Mouse (Mus musculus): Measurements from ENCODE around the gene Kcnn1.

Kcnn1 gene

GRCm38 (mm10) chr8:70868559-70869198 lies 5.6 kb upstream of the Kcnn1 start:
- in situ Hi-C loops (cut with MseI, MboI), result no loop called here

- in situ Hi-C loops (cut with MseI, MboI), result no loop called here
Observed at GRCm38 (mm10) chr8:70866566-70866965, 3.5 kb upstream of the Kcnn1 start.

GRCm38 (mm10) chr8:70866001-70866520 lies 3.0 kb upstream of the Kcnn1 start:
- in situ Hi-C loops (cut with MseI, MboI), result no loop called here

- in situ Hi-C loops (cut with MseI, MboI), result no loop called here
Observed at GRCm38 (mm10) chr8:70865350-70866000, 2.4 kb upstream of the Kcnn1 start.

- in situ Hi-C loops (cut with MseI, MboI), result no loop called here
Observed at GRCm38 (mm10) chr8:70864712-70865221, 1.7 kb upstream of the Kcnn1 start.

GRCm38 (mm10) chr8:70863956-70864711 lies 1.1 kb upstream of the Kcnn1 start:
- in situ Hi-C loops (cut with MseI, MboI), result no loop called here

GRCm38 (mm10) chr8:70857516-70857915 lies 5.5 kb downstream of the Kcnn1 start:
- in situ Hi-C loops (cut with MseI, MboI), result no loop called here

GRCm38 (mm10) chr8:70856541-70857197 lies 6.4 kb downstream of the Kcnn1 start:
- in situ Hi-C loops (cut with MseI, MboI), result no loop called here

- in situ Hi-C loops (cut with MseI, MboI), result no loop called here
Observed at GRCm38 (mm10) chr8:70856028-70856427, 7.0 kb downstream of the Kcnn1 start.

GRCm38 (mm10) chr8:70853863-70854262 lies 9.2 kb downstream of the Kcnn1 start:
- in situ Hi-C loops (cut with MseI, MboI), result no loop called here

- in situ Hi-C loops (cut with MseI, MboI), result no loop called here
Observed at GRCm38 (mm10) chr8:70852595-70853231, 10.3 kb downstream of the Kcnn1 start.

- in situ Hi-C loops (cut with MseI, MboI), result no loop called here
Observed at GRCm38 (mm10) chr8:70851837-70852236, 11.2 kb downstream of the Kcnn1 start.

GRCm38 (mm10) chr8:70850947-70851346 lies 12.1 kb downstream of the Kcnn1 start:
- in situ Hi-C loops (cut with MseI, MboI), result no loop called here

- in situ Hi-C loops (cut with MseI, MboI), result no loop called here
Observed at GRCm38 (mm10) chr8:70850132-70850845, 12.8 kb downstream of the Kcnn1 start.

- in situ Hi-C loops (cut with MseI, MboI), result no loop called here
Observed at GRCm38 (mm10) chr8:70849333-70849990, 13.6 kb downstream of the Kcnn1 start.

- in situ Hi-C loops (cut with MseI, MboI), result no loop called here
Observed at GRCm38 (mm10) chr8:70846371-70847154, 16.5 kb downstream of the Kcnn1 start.

- in situ Hi-C loops (cut with MseI, MboI), result no loop called here
Observed at GRCm38 (mm10) chr8:70845108-70845507, 17.9 kb downstream of the Kcnn1 start.

- in situ Hi-C loops (cut with MseI, MboI), result no loop called here
Observed at GRCm38 (mm10) chr8:70844523-70844922, 18.5 kb downstream of the Kcnn1 start.

GRCm38 (mm10) chr8:70843941-70844340 lies 19.1 kb downstream of the Kcnn1 start:
- in situ Hi-C loops (cut with MseI, MboI), result no loop called here
